Mouse (Mus musculus) embryonic facial prominence, embryonic 10.5 days (tissue): ENCODE measurements at regions not wholly inside any gene's neighbourhood (a gene's known extent, or its start where the extent isn't known, plus 50 kb on each side); places are given as distances from the start of the nearest gene placed in this dataset.

Experiments
- DNase-seq: peaks from one replicate; pipeline ENCODE4 v3.0.0-alpha.2; 2017; ENCODE audit warnings: low spot score
- H3K27ac ChIP-seq: fragments of 300-500 bp; sonication (generic); replicated peaks from 2 replicates; pipeline ENCODE4 v1.5.1; 2016; ENCODE audit warnings: mild to moderate bottlenecking
- H3K27me3 ChIP-seq: fragments of 300-500 bp; sonication (generic); replicated peaks from 2 replicates; pipeline ENCODE4 v1.6.1; 2016; ENCODE audit warnings: low read depth, mild to moderate bottlenecking; ENCODE audit not compliant: poor library complexity, severe bottlenecking
- H3K36me3 ChIP-seq: fragments of 300-500 bp; sonication (generic); replicated peaks from 2 replicates; pipeline ENCODE4 v1.6.1; 2016; ENCODE audit warnings: mild to moderate bottlenecking, moderate library complexity
- H3K4me1 ChIP-seq: fragments of 300-500 bp; sonication (generic); 2 replicates; pipeline ENCODE4 v1.6.1; 2016
- H3K4me3 ChIP-seq: fragments of 300-500 bp; sonication (generic); 2 replicates; pipeline ENCODE4 v1.5.1; 2016; ENCODE audit warnings: mild to moderate bottlenecking, moderate library complexity
- H3K9me3 ChIP-seq: fragments of 300-500 bp; sonication (generic); 2 replicates; pipeline ENCODE4 v1.6.1; 2016; ENCODE audit warnings: mild to moderate bottlenecking
- WGBS: fragments of 180-500 bp; shearing (Covaris S2); methylation state at CpG from one replicate; pipeline ENCODE4 v1.1.7; 2016; 5-methylcytosine and 5-hydroxymethylcytosine counted together

DNA sequence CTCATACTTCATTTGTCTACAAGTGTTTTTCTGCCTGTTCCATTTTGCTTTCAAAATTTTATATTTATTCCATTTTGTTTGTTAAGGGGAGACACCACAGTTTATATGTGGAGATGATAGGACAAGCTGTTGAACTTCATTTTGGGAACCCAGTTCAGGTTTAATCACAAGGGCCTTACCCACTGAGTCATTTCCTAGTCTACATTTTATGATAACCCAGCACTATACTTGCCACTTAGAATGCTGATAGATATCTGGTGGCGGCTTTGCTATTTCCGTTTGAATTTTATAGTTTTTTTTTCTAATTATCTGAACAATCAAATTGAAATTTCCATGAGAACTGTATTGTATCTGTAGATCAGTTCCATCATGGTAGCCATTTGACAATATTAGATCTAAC, 869.5 kb upstream of the B3galt2 start:
- H3K9me3 ChIP-seq: no peaks in the 10 kb centered on the region
- H3K27ac ChIP-seq: no peak overlapping the region
- no peak for DNase-seq
- 91% methylated on average over 2 of the region's 2 CpGs for WGBS
- H3K27me3 ChIP-seq: no peaks in the 10 kb centered on the region
- H3K4me1 ChIP-seq: no peaks in the 10 kb centered on the region
- no peaks in the 10 kb centered on the region for H3K36me3 ChIP-seq
- no peak overlapping the region for H3K4me3 ChIP-seq
